Mouse (Mus musculus) layer of hippocampus, adult 2 months (tissue): ENCODE data around the gene Zfp423. TPM values are rescaled to one million over a fixed set of nuclear protein-coding genes. Genes with fewer than 3 reads are reported as not detected.
"Not testable (repeated sequence)": the region's sequence is repeated elsewhere in the genome, so short reads cannot be mapped to it uniquely, and the experiment has no call there.

Experiments used
- DNase-seq, 2 experiments: peaks; one replicate each; pipeline ENCODE4 v3.0.0; 2022; ENCODE audit warnings: low spot score in 2 of 2
- H3K27ac ChIP-seq: fragments of 200-600 bp; 2 replicates; pipeline ENCODE4 v1.8.1; 2022
- H3K4me3 ChIP-seq: fragments of 200-600 bp; 2 replicates; pipeline ENCODE4 v1.8.1; 2022; ENCODE audit warnings: mild to moderate bottlenecking
- CTCF ChIP-seq: fragments of 200-600 bp; conservative IDR thresholded peaks from 2 replicates; pipeline ENCODE4 v1.8.1; 2022; ENCODE audit warnings: antibody characterized with exemption, mild to moderate bottlenecking, moderate library complexity
- total RNA-seq, 2 experiments: library from RNA; stranded (reverse); gene quantifications; 2 replicates each; pipeline ENCODE4 v1.2.3; 2021

Zfp423 gene
- total RNA-seq, 2 experiments from 2014 or later: 24.0 to 26.6 TPM

- TF ChIP-seq CTCF: no peak
- H3K27ac ChIP-seq: no peak overlapping the region
- no peak overlapping the region for H3K4me3 ChIP-seq
- DNase-seq: no peak
Observed at GRCm38 (mm10) chr8:87872987-87873550, 86.3 kb downstream of the Zfp423 start.

- DNase-seq: no peak
- Histone ChIP-seq H3K4me3 (no peak overlapping the region), H3K27ac (no peak overlapping the region)
- TF ChIP-seq CTCF: no peak
Observed at GRCm38 (mm10) chr8:87872356-87872930, 87.0 kb downstream of the Zfp423 start.

GRCm38 (mm10) chr8:87866586-87866985, 92.8 kb downstream of the Zfp423 start:
- DNase-seq: no peak
- Histone ChIP-seq H3K27ac (no peak overlapping the region), H3K4me3 (no peak overlapping the region)
- TF ChIP-seq CTCF: no peak

- no peak for DNase-seq
- no peak for TF ChIP-seq CTCF
Observed at GRCm38 (mm10) chr8:87864236-87864635, 95.2 kb downstream of the Zfp423 start.

GRCm38 (mm10) chr8:87863128-87863527, 96.3 kb downstream of the Zfp423 start:
- no peak overlapping the region for H3K27ac ChIP-seq
- TF ChIP-seq CTCF: no peak
- H3K4me3 ChIP-seq: no peak overlapping the region
- no peak for DNase-seq

More at GRCm38 (mm10) chr8:87864236-87864635, 95.2 kb downstream of the Zfp423 start:
- H3K27ac ChIP-seq: no peak overlapping the region
- no peak overlapping the region for H3K4me3 ChIP-seq

- Histone ChIP-seq H3K4me3 (no peak overlapping the region), H3K27ac (0 out of 2 replicates have a peak overlapping the region, but pooled peaks have one; percentile 55)
- no peak for DNase-seq
- TF ChIP-seq CTCF: no peak
Observed at GRCm38 (mm10) chr8:87861718-87862117, 97.7 kb downstream of the Zfp423 start.

GRCm38 (mm10) chr8:87860905-87861304, 98.5 kb downstream of the Zfp423 start:
- DNase-seq: peak in 1 of 2 experiments; percentile 6
- no peak for TF ChIP-seq CTCF
- H3K4me3 ChIP-seq: no peak overlapping the region
- peak overlapping the region; percentile 55 for H3K27ac ChIP-seq

- TF ChIP-seq CTCF: no peak
- no peak for DNase-seq
- no peak overlapping the region for H3K27ac ChIP-seq
Observed at GRCm38 (mm10) chr8:87851871-87852270, 107.5 kb downstream of the Zfp423 start.

GRCm38 (mm10) chr8:87851380-87851779, 108.0 kb downstream of the Zfp423 start:
- H3K27ac ChIP-seq: no peak overlapping the region
- DNase-seq: no peak

More at GRCm38 (mm10) chr8:87851871-87852270, 107.5 kb downstream of the Zfp423 start:
- H3K4me3 ChIP-seq: no peak overlapping the region

GRCm38 (mm10) chr8:87848836-87849235, 110.6 kb downstream of the Zfp423 start:
- Histone ChIP-seq H3K27ac (no peak overlapping the region), H3K4me3 (no peak overlapping the region)
- TF ChIP-seq CTCF: no peak
- DNase-seq: no peak

More at GRCm38 (mm10) chr8:87851380-87851779, 108.0 kb downstream of the Zfp423 start:
- TF ChIP-seq CTCF: no peak
- H3K4me3 ChIP-seq: no peak overlapping the region

GRCm38 (mm10) chr8:87847796-87848195, 111.6 kb downstream of the Zfp423 start:
- no peak for TF ChIP-seq CTCF
- no peak overlapping the region for H3K4me3 ChIP-seq

GRCm38 (mm10) chr8:87842096-87842495, 117.3 kb downstream of the Zfp423 start:
- DNase-seq: not testable (repeated sequence)

More at GRCm38 (mm10) chr8:87847796-87848195, 111.6 kb downstream of the Zfp423 start:
- peak; percentile 25 to 41 for DNase-seq
- H3K27ac ChIP-seq: peak overlapping the region; percentile 65

GRCm38 (mm10) chr8:87837266-87837665, 122.1 kb downstream of the Zfp423 start:
- H3K4me3 ChIP-seq: no peak overlapping the region; the same call in 1 of the 2 replicates
- no peak for DNase-seq
- 0 out of 2 replicates have a peak overlapping the region, but pooled peaks have one; percentile 24 for H3K27ac ChIP-seq
- TF ChIP-seq CTCF: no peak

More at GRCm38 (mm10) chr8:87842096-87842495, 117.3 kb downstream of the Zfp423 start:
- H3K27ac ChIP-seq, H3K4me3 ChIP-seq: not testable (repeated sequence)

GRCm38 (mm10) chr8:87836866-87837265, 122.5 kb downstream of the Zfp423 start:
- TF ChIP-seq CTCF: no peak
- Histone ChIP-seq H3K4me3 (peak overlapping the region; percentile 1; the same call in 1 of the 2 replicates), H3K27ac (0 out of 2 replicates have a peak overlapping the region, but pooled peaks have one; percentile 24)
- DNase-seq: peak; percentile 39 to 72
